Mouse (Mus musculus): ENCODE results near the gene Mdga2. TPM values are rescaled to one million over a fixed set of nuclear protein-coding genes. Genes with fewer than 3 reads are reported as not detected.

Mdga2 gene
- polyA plus RNA-seq, 1 experiment from 2014 or later = 7.3 TPM

GRCm38 (mm10) chr12:67041865-67042264 lies 180.5 kb downstream of the Mdga2 start:
- Histone ChIP-seq H3K9me3 (no peaks in the 10 kb centered on the region), H3K4me3 (no peak overlapping the region), H3K9ac (no peak overlapping the region), H3K27ac (no peak overlapping the region), H3K4me2 (replicated peaks) (no peak overlapping the region), H3K4me1 (no peaks in the 10 kb centered on the region), H3K36me3 (no peaks in the 10 kb centered on the region), H3K27me3 (no peaks in the 10 kb centered on the region)
- no peak for ATAC-seq (ENCODE audit: insufficient number of reproducible peaks, insufficient read depth, low FRiP score, low TSS enrichment)
- WGBS = 75% methylated on average over 4 of the region's 4 CpGs

GRCm38 (mm10) chr12:67035509-67036261 lies 186.7 kb downstream of the Mdga2 start:
- Histone ChIP-seq H3K9me3 (no peaks in the 10 kb centered on the region), H3K4me3 (no peak overlapping the region), H3K36me3 (no peaks in the 10 kb centered on the region), H3K27me3 (no peaks in the 10 kb centered on the region), H3K27ac (no peak overlapping the region), H3K9ac (no peak overlapping the region), H3K4me1 (no peaks in the 10 kb centered on the region), H3K4me2 (replicated peaks) (no peak overlapping the region)
- no peak for ATAC-seq (ENCODE audit: insufficient number of reproducible peaks, insufficient read depth, low FRiP score, low TSS enrichment)
- WGBS = 87% methylated on average over 15 of the region's 15 CpGs

- H3K9me3 ChIP-seq = no peaks in the 10 kb centered on the region
- H3K27ac ChIP-seq = no peak overlapping the region
- no peak overlapping the region for H3K9ac ChIP-seq
- no peaks in the 10 kb centered on the region for H3K36me3 ChIP-seq
- 87% methylated on average over 3 of the region's 3 CpGs for WGBS
- no peak overlapping the region for H3K4me3 ChIP-seq
- no peaks in the 10 kb centered on the region for H3K27me3 ChIP-seq
- no peak for ATAC-seq (ENCODE audit: insufficient number of reproducible peaks, insufficient read depth, low FRiP score, low TSS enrichment)
- H3K4me2 ChIP-seq (replicated peaks) = no peak overlapping the region
- H3K4me1 ChIP-seq = no peaks in the 10 kb centered on the region
Measured at GRCm38 (mm10) chr12:67017192-67017591, 205.2 kb downstream of the Mdga2 start.

- Histone ChIP-seq H3K4me1 (no peaks in the 10 kb centered on the region), H3K27ac (no peak overlapping the region), H3K36me3 (no peaks in the 10 kb centered on the region), H3K9ac (no peak overlapping the region), H3K4me3 (no peak overlapping the region), H3K4me2 (replicated peaks) (no peak overlapping the region), H3K27me3 (no peaks in the 10 kb centered on the region), H3K9me3 (no peaks in the 10 kb centered on the region)
- ATAC-seq (ENCODE audit: insufficient number of reproducible peaks, insufficient read depth, low FRiP score, low TSS enrichment) = no peak
- WGBS = 64% methylated on average over 4 of the region's 4 CpGs
Measured at GRCm38 (mm10) chr12:67011368-67011767, 211.0 kb downstream of the Mdga2 start.

GRCm38 (mm10) chr12:67010318-67010717 lies 212.0 kb downstream of the Mdga2 start:
- no peaks in the 10 kb centered on the region for H3K9me3 ChIP-seq
- H3K27me3 ChIP-seq = no peaks in the 10 kb centered on the region
- H3K27ac ChIP-seq = no peak overlapping the region
- ATAC-seq (ENCODE audit: insufficient number of reproducible peaks, insufficient read depth, low FRiP score, low TSS enrichment) = no peak
- H3K4me1 ChIP-seq = no peaks in the 10 kb centered on the region
- no peak overlapping the region for H3K9ac ChIP-seq
- WGBS = 89% methylated on average over 4 of the region's 4 CpGs
- H3K4me2 ChIP-seq (replicated peaks) = no peak overlapping the region
- no peaks in the 10 kb centered on the region for H3K36me3 ChIP-seq
- H3K4me3 ChIP-seq = no peak overlapping the region

- Histone ChIP-seq H3K4me2 (replicated peaks) (no peak overlapping the region), H3K36me3 (no peaks in the 10 kb centered on the region), H3K9me3 (no peaks in the 10 kb centered on the region), H3K9ac (no peak overlapping the region), H3K27me3 (no peaks in the 10 kb centered on the region), H3K27ac (no peak overlapping the region), H3K4me3 (no peak overlapping the region), H3K4me1 (no peaks in the 10 kb centered on the region)
- ATAC-seq (ENCODE audit: insufficient number of reproducible peaks, insufficient read depth, low FRiP score, low TSS enrichment) = no peak
- 82% methylated on average over 3 of the region's 3 CpGs for WGBS
Measured at GRCm38 (mm10) chr12:67009191-67009590, 213.2 kb downstream of the Mdga2 start.

- H3K4me1 ChIP-seq = no peaks in the 10 kb centered on the region
- no peaks in the 10 kb centered on the region for H3K36me3 ChIP-seq
- no peaks in the 10 kb centered on the region for H3K9me3 ChIP-seq
- no peak overlapping the region for H3K9ac ChIP-seq
- H3K4me2 ChIP-seq (replicated peaks) = no peak overlapping the region
- H3K4me3 ChIP-seq = no peak overlapping the region
- H3K27me3 ChIP-seq = no peaks in the 10 kb centered on the region
- 76% methylated on average over 3 of the region's 3 CpGs for WGBS
- no peak for ATAC-seq (ENCODE audit: insufficient number of reproducible peaks, insufficient read depth, low FRiP score, low TSS enrichment)
- H3K27ac ChIP-seq = no peak overlapping the region
Measured at GRCm38 (mm10) chr12:66954129-66954528, 268.2 kb downstream of the Mdga2 start.

GRCm38 (mm10) chr12:66915741-66916140 lies 306.6 kb downstream of the Mdga2 start:
- Histone ChIP-seq H3K27me3 (no peaks in the 10 kb centered on the region), H3K9ac (no peak overlapping the region), H3K4me3 (no peak overlapping the region), H3K9me3 (no peaks in the 10 kb centered on the region), H3K4me2 (replicated peaks) (no peak overlapping the region), H3K4me1 (no peaks in the 10 kb centered on the region), H3K27ac (no peak overlapping the region), H3K36me3 (no peaks in the 10 kb centered on the region)
- no peak for ATAC-seq (ENCODE audit: insufficient number of reproducible peaks, insufficient read depth, low FRiP score, low TSS enrichment)
- WGBS = 88% methylated on average over 5 of the region's 5 CpGs

GRCm38 (mm10) chr12:66899366-66899765 lies 323.0 kb downstream of the Mdga2 start:
- 70% methylated on average over 4 of the region's 4 CpGs for WGBS
- H3K4me2 ChIP-seq (replicated peaks) = no peak overlapping the region
- H3K4me1 ChIP-seq = no peaks in the 10 kb centered on the region
- no peak overlapping the region for H3K27ac ChIP-seq
- no peak for ATAC-seq (ENCODE audit: insufficient number of reproducible peaks, insufficient read depth, low FRiP score, low TSS enrichment)
- H3K9me3 ChIP-seq = no peaks in the 10 kb centered on the region
- no peaks in the 10 kb centered on the region for H3K36me3 ChIP-seq
- no peak overlapping the region for H3K4me3 ChIP-seq
- no peak overlapping the region for H3K9ac ChIP-seq
- no peaks in the 10 kb centered on the region for H3K27me3 ChIP-seq

- H3K27ac ChIP-seq = no peak overlapping the region
- WGBS = 92% methylated on average over 3 of the region's 3 CpGs
- H3K36me3 ChIP-seq = no peaks in the 10 kb centered on the region
- no peak for ATAC-seq (ENCODE audit: insufficient number of reproducible peaks, insufficient read depth, low FRiP score, low TSS enrichment)
- H3K27me3 ChIP-seq = no peaks in the 10 kb centered on the region
- no peaks in the 10 kb centered on the region for H3K9me3 ChIP-seq
- no peak overlapping the region for H3K9ac ChIP-seq
- no peak overlapping the region for H3K4me2 ChIP-seq (replicated peaks)
- no peaks in the 10 kb centered on the region for H3K4me1 ChIP-seq
- H3K4me3 ChIP-seq = no peak overlapping the region
Measured at GRCm38 (mm10) chr12:66896790-66897189, 325.6 kb downstream of the Mdga2 start.

- no peak overlapping the region for H3K4me3 ChIP-seq
- H3K36me3 ChIP-seq = no peaks in the 10 kb centered on the region
- H3K27me3 ChIP-seq = no peaks in the 10 kb centered on the region
- no peak overlapping the region for H3K4me2 ChIP-seq (replicated peaks)
- ATAC-seq (ENCODE audit: insufficient number of reproducible peaks, insufficient read depth, low FRiP score, low TSS enrichment) = no peak
- no peaks in the 10 kb centered on the region for H3K4me1 ChIP-seq
- no peak overlapping the region for H3K27ac ChIP-seq
- H3K9ac ChIP-seq = no peak overlapping the region
- no peaks in the 10 kb centered on the region for H3K9me3 ChIP-seq
- 77% methylated on average over 3 of the region's 3 CpGs for WGBS
Measured at GRCm38 (mm10) chr12:66890296-66890695, 332.1 kb downstream of the Mdga2 start.

GRCm38 (mm10) chr12:66889276-66889675 lies 333.1 kb downstream of the Mdga2 start:
- no peaks in the 10 kb centered on the region for H3K4me1 ChIP-seq
- no peak overlapping the region for H3K9ac ChIP-seq
- H3K27ac ChIP-seq = no peak overlapping the region
- H3K9me3 ChIP-seq = no peaks in the 10 kb centered on the region
- ATAC-seq (ENCODE audit: insufficient number of reproducible peaks, insufficient read depth, low FRiP score, low TSS enrichment) = no peak
- H3K4me2 ChIP-seq (replicated peaks) = no peak overlapping the region
- 63% methylated on average over 3 of the region's 3 CpGs for WGBS
- no peaks in the 10 kb centered on the region for H3K27me3 ChIP-seq
- no peak overlapping the region for H3K4me3 ChIP-seq
- no peaks in the 10 kb centered on the region for H3K36me3 ChIP-seq

Data from embryonic facial prominence, embryonic 12.5 days (tissue).